Mouse (Mus musculus) thymus, adult 18-20 months (tissue): ENCODE data around the gene Erich6.

Experiments
- DNase-seq, 2 experiments: peaks; one replicate each; pipeline ENCODE4 v3.0.0; 2022; ENCODE audit warnings: mixed read lengths in 2 of 2

Erich6 gene

DNA sequence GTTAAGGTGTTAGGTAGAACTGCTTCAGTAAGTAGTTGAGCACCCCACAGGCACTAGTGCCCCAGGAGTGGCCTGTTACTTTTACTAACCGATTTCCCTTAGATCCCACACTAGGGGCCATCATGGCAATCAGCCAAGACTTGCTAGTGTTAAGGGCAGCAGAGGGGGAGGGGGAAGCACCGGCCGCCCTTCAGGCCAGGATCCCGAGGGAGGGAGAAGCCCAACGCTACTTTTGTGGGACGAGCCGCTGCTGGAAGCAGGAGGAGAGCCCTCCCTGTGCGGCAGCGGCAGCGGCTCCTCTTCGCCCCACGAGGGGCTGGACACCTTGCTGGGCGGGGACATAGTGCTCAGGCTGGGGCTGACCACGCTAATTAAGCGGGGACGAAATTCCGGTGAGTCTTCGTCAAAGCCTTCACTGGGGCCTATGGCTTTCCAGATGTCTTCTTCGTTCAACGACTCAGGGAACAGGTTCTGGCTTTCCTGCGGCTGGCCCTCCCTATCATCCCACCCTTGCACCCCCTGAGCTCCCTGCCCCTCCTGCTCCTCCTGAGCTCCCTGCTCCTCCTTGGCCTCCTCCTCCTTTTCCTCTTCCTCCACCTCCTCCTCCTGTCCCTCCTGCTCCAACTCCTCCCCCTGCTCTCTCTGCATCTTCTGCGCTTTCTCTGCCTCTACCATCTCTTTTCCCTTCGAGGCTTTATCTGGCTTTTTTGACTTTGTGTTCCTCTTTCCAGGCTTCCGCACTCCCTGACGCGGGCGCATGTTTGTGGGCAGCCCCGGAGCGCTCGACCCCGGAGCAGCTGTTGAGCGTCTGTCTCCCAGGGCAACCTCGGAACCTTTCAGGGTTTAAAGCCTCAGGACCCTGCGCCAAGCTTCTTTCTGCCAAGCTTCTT, at the start of gene Erich6:
Erich6 (minus strand) TSS at position 802 of the 890 bp plus-strand sequence.
- DNase-seq = no peak

DNA sequence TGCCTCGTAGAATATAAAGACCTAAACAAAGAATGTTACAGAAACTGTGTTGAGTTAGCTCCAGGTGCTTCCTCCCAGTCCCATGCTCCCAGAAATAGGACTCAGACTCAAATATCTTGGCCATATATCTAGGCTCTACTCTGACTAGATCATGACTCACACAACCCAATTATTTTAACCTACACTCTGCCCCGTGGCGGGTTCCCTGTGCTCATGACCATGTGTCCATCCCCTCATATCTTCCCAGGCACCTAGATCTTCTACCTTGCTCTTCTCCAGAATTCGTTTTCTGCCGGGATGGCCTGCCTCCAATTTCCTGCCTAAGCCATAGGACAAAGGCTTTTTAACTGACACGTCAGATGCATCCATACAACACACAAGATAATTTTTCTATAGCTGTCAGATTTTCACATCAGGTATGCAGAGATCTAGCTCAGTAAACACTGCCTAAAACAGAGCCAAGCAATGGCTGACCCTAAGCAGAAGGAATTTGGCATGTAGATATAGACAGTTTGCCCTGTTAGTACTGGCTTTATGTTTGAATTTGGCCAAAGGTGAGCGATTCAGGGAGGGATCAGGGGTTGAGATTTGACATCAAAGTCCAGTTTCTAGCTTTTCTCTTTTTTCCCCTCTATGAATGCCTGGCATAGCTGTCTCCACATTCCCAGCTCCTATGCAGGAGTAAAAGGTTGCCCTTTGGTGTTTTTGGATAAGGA, 49.4 kb upstream of the Erich6 start:
- no peak for DNase-seq

DNA sequence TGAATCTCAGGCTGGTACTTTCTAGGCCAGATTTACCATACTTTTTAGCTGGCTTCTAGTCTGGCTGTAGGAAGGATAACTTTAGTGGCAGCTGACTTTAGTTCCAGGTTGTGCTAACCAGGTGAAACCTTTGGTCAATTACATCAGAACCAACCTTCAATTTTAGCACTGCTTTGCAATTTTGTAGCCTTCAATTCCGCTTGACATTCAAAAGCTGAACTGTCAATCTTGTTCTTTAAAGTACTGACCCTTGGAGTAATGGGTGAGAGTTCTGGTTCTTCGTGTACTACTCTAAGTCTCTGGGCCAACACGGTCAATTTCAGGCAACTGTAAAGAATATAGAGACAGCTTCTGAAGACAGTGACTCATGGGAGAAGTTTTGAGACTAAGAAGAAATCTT, 48.4 kb upstream of the Erich6 start:
- no peak for DNase-seq

DNA sequence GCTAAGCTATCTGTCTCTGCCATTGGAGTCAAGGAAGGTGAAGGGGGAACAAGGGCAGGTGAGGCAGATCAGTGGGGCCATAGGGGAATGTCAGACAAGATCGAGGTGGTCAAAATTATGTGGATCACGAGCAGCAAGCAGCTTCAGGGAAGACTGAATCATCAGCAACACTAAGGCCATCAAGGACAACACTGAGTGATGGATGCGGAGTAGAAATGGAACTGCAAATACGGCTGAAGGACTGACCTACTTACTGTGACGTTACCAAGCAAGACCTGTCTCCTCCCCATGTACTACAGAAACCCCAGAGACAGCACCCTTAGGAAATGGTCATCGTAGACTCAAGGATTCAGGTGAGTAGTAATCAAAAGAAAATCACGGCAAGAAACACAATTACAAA, 46.3 kb upstream of the Erich6 start:
- no peak for DNase-seq

DNA sequence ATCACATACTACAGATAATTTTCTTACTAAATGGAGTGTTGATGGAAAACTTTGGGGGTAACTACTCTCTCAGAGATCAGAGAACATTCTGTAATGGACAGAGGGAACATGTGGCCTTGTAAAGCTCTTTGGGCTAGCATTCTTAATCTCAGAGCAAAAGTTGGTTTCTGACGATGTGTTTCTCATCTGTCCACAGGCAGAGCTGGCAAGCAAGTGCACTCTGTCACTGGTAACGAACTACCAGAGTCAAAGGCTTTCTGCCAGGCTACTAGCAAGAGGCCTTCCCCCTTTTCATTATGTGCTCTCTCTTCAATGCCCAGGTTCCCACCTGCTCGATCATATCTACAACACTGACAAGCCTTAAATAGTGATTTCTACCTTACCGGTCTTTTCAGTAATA, 45.3 kb upstream of the Erich6 start:
- DNase-seq = no peak

DNA sequence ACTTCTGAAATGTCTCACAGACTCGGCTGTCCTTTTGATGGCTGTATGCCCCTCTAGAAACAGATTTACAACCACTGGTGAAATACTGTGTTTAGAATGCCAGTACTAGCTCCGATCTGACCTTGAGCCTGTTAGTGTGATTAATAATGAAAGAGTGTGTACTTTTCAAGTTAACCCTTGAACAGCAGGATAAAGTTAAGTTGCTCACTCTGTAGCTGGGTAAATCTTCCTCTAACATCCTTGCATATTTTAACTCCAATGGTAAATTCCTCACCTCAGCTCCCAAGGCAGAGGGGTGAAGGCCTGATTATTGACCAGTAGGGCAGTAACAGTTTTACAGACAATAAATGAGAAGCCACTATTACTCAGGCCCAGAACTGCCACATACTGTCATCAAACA, 44.8 kb upstream of the Erich6 start:
- no peak for DNase-seq

DNA sequence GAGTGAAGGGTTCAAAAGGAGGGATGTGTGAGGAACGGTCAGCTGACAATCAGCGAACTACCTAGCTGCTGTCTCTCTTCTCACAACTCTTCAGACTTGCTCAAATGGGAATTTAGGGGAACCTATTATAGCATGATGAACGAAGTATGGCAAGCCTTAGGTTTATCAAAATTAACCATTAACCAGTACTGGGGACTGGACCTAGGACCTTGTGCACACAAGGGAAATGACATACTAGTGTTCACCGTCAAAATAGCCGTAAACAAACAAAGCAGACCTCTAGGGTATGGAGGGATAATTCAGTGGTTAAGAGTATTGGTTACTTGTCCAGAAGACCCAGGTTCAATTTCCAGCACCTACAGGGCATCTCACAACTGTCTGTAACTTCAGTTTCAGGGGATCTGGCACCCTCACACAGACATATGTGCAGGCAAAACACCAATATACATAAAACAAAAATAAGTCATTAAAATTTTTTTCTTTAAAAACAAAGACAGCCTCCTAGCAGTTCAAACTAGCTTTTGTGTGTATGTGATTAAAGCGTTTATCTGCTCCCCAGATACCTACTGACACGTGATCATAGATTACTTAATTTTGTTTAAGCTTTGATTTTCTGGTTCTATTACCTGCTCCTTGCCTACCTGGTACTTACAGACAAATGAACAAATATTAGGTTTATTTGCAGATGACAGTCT, 44.1 kb upstream of the Erich6 start:
- DNase-seq = no peak

DNA sequence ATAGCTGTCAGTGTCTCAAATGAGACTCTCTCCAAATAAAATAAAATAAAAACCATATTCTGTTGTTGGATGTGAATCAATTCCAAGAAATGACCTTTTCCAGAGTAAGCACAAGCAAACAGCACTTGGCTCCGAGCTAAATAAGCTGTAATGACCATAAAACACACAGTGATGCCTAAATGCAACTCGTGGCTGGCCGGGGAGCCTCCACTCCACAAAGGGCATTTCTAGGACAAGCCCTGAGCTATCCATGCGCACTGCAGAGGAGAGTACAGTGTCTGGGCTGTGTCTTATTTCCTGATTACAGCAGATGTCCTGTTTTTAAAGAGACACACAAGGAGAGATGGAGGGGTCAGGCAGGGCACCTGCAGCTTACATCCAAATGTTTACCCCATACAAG, 43.0 kb upstream of the Erich6 start:
- DNase-seq = no peak

DNA sequence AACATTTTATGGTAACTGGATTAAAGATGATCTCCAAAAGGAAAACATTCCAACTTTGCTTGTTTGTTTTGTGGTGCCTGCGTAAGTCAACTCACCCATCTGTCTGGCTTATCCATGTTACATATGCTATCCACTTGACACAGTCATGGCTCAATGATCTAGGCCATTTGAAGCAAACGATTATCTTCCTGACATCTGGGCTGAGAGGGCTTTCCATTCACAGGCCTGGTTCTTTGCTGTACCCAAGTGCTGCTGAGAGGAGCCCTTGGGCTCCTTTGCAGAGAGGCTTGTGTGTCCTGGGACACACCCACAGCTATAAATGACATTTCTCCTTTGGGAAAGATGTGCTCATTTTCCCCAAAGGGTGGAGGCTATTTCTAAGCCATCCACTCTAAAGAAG, 41.9 kb upstream of the Erich6 start:
- no peak for DNase-seq

DNA sequence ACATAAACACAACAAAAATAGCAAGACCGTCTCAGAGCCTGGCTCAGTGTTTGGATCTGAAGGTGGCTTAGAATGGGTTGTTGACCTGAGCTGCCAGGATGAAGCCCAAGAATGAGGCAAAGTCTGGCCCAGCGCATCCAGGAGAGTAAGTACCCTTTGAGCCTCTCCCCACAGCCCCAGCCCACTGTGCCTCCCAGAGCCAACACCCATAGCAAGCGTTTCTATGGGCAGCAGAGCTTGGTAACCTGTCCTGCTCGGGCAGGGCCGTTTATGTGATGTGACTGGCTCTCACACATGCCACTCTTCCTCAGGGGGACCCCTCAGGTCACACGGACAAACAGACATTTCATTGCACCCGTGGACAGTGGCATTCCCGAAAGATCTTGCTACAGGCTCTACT, 41.4 kb upstream of the Erich6 start:
- no peak for DNase-seq

DNA sequence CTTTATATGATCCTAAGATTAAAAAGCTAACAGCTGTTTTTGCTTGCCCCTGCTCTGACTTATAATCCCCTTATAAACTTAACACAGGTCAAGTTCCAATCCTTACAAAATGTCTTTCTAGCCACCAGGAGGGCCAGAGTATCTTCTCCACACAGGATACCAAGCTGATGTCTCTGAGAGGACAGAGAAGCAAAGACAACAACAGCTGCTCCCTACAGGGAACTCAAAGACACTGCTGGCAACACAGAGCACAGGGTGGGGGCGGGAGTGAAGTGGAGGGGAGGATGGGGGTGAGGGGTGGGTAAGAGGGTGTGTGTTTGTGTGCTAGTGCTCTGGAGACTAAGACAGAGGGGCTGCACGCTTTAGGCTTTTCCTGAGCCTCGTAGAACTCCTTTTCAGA, 40.6 kb upstream of the Erich6 start:
- no peak for DNase-seq

DNA sequence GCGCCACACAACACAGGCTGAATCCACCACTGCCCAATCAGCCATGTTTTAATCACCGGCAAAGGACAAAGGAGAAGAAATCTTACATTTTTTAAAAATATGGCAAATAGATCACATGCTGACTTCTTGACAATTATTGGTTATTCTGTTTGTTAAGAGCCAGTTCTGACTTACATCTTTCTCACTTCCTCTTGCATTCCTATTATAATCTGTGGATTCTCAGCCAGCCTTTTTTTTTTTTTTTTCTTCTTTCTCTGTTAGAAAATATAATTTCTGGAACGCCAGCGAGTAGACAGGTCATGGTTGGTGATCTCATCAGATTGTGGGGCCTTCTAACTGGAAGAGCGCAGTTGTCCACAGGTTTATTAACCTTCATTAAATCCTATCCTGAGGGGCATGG, 36.3 kb upstream of the Erich6 start:
- no peak for DNase-seq

DNA sequence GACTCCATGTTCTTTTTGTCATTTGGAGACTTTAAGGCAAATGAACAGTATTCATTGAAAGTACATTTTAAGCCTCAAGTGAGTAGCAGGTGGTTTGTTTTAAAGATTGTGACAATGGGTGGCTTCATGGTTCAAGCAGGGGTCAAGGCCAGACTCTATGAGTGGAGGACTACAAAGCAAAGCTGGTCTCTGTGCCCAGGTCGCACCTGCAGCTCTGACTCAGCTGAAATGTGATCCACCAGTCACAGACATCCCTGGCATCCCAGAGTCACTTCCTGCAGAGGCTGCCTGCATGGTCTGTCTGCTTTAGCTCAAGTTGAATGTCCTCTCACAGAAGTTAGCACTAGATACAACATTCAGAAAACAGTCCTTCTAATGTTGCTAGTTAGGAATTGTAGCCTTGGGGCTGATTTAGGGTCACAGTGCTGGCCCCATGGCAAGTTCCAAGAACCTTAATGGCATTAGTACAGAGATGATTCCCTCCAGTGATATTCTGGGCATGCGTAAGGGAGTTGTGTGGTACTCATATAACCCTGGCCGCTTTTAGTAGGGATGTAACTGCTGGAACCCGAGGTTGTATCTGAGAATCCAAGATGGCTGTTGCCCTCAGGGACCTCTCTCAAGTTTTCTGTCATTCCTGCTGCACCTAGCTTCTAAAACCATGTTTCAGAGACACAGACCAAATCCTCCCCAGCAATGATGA, 35.6 kb upstream of the Erich6 start:
- DNase-seq = no peak

DNA sequence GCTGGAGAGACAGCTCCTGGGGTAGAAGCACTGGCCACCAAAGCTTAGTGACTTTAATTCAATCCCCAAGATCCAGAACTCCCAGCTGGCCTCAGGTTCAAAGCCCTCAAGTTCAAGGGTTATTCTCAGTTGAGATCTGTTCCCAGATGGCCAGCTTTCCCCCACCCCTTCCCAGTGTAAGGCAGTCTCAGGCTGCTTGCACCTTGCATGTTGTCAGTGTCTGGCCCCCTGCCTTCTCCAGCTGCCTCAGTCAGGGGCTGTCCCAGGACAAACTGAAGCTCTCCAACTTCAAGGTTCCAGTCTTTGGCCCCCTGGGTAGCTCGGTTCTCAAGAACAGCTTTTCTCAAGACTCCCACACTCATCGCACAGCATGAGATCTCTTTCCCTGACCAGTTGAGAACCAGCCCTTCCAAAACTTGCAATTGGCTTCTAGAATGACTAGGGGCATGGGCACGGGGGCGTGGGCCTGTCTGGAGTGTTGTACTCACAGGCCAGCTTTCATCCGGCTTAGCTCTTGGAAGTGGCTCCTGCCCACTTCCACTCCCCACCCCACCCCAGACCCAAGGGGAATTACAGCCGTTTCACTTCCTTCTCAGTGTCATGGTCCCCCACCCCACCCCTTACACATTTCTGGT, 34.7 kb upstream of the Erich6 start:
- DNase-seq = no peak

DNA sequence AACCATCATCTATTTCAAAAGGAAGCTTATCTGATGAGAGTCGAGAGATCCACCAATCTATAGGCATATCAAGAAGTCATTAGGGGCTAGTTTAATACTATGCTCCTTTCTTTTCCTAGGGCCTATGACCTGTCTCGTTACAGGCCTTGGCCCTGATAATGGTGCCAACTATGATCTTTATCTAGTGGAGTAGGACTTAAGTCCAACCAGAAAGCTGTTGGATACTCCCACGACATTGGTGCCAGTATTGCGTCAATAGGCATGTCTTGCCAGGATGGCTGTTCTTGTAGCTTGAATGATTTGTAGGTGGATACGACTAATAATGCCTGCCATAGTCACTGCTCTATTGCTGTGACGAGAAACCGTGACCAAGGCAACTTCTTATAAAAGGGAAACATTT, 27.0 kb upstream of the Erich6 start:
- DNase-seq = no peak

DNA sequence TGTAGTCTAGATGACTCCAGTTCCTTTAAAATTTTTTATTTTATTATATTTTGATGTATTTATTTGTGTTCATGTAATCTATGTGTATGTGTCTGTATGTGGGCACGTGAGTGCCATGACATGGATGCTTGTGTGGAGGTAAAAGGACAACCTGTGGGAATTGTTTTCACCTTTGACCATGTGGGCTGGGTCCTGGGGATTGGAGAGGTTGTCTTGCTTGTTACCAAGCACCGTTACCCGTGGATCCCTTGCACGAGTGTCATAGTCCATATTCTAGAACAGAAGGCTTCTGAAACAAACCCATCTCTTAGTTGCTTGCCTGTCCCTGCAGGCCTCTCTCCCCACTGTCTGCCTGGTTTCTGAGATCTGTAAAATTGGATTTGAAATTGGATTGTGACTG, 23.6 kb upstream of the Erich6 start:
- no peak for DNase-seq

DNA sequence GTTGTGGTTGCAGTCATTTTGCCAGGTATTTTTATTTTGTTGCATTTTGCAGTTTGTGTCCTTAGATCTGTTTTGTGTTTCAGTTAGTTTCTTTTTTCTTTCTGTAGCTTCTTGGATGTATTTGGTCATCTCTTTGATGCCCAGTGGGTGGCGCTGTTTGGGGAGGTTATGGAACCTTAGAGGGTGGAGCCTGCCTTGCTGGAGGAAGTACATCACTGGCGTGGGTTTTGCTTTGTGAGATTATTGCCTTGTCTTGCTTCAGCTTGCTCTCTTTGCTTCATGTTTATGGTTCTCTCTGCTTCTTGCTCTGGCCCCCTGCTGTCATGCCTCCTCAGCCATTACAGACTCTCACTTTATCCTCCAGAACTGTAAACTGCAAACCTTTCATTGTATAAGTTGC, 20.3 kb upstream of the Erich6 start:
- peak in 1 of 2 experiments; percentile 14 for DNase-seq

DNA sequence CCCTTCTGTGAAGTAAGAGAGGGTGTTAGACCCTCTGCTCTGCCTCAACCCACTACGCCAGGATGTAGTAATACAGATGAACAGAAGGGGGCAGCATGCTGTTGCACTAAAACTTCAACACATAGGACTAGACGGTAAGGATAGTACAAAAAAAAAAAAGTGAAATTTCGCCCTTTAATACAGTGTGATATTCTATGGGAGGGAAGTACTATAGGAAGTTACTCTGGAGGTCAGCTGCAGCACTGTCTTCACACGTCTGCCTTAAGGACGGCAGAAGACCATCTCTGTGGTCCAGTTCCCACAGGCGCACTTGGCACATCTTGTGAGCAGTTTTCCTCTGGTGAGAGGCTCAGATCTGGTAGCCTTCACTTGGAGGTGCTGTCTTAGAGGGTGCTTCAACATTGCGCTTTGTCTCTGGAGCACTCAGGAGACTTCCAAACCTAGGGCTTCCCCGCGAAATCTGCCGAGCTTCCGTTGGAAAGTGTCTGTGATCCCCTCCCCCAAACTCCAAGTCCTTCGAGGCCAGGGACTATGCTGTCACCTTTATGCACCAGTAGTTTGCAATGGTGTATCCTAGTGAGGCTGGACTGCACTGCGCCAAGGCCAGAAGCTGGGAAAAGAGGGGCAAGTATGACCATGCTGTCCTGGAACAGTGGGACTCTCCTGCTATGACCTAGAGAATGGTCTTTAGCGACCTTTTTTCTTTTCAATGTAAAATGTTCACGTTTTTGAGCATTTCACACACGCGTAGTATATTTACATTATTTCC, 18.5 kb upstream of the Erich6 start:
- DNase-seq = peak in 1 of 2 experiments; percentile 22

DNA sequence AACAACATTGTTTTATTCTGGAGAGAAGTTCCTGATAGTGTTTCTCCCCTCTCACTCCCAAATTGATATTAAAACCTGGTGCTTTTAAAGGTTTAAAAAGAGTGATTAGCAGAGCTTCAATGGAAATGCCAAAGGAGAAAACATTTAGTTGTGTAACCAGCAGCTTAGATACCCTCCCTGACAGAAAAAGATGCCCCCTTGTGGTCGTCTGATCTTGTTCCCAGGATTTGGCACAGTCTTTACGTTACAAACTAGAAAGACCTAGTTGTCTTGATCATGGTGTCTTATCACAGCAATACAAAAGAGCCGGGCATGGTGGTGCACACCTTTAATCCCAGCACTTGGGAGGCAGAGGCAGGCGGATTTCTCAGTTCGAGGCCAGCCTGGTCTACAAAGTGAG, 16.9 kb upstream of the Erich6 start:
- no peak for DNase-seq

DNA sequence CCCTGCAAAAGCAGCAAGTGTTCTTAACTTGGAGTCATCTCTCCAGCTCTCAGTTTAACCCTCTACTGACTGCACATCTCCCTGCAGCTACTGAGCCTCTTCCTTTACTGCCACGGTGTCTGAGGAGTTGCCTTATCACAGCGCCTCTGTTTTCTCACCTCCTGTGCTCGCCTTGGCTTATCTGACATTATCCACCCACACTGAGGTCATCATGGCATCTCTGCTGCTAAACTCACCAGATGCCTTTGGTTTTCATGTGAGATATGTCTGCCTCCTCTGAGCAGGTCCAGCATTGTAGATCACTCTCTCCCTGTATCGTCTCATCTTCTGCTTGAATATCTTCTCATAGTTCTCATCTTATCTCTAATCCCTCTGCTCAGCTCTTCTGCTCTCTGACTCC, 13.3 kb upstream of the Erich6 start:
- no peak for DNase-seq

DNA sequence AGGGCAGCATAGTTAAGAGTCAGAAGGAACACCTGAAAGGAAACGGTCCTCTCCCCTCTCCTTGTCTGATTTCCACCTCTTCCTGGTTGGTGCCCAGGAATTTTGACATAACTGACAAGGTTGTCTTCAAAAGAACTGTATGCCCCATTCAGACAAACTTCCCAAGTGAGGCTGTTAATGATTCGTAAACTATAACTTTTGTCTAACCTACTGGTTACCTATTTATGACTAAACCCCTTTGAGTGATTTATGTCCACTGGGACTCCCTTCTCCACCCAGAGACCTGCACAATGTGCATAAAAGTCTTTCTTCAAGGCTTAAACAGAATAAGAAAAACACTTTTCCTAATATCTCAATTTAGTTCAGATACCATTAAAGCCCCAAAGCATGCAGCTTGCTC, 10.2 kb upstream of the Erich6 start:
- DNase-seq = no peak

DNA sequence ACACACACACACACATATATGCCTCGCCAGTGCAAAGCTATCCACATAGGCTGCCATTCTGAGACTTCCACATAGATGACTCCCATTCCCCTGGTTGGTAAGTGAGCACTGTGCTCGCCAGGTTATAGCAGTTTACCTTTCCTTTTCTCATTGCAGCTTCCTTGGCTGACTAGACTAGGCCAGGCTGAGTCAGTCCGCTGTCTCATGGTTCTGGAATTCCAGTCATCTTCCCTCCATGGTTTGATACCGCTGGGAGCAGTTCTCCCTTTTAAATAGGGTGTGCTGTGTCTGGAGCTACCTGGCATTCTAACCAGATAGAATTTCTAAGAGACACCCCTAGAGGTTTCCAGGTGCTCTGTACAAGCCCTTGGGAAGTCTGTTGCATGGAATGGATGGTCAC, 9.2 kb upstream of the Erich6 start:
- DNase-seq = no peak
